Mouse (Mus musculus) midbrain, embryonic 13.5 days (tissue): ENCODE results near the gene Cog7. TPM values are rescaled to one million over a fixed set of nuclear protein-coding genes. Genes with fewer than 3 reads are reported as not detected.

ENCODE experiments used
- ATAC-seq: fragments of 200-750 bp; cut with Nextera tagmentation; 2 replicates; pipeline ENCODE4 v1.8.0; 2017; ENCODE audit warnings: mild to moderate bottlenecking, moderate TSS enrichment, moderate library complexity
- H3K27ac ChIP-seq: fragments of 300-500 bp; sonication (generic); 2 replicates; pipeline ENCODE4 v1.5.1; 2015; ENCODE audit warnings: inconsistent platforms, mild to moderate bottlenecking, moderate library complexity
- H3K27me3 ChIP-seq: fragments of 300-500 bp; sonication (generic); 2 replicates; pipeline ENCODE4 v1.6.1; 2015; ENCODE audit warnings: mild to moderate bottlenecking, inconsistent platforms
- H3K36me3 ChIP-seq: fragments of 300-500 bp; sonication (generic); 2 replicates; pipeline ENCODE4 v1.6.1; 2015; ENCODE audit warnings: mild to moderate bottlenecking, inconsistent platforms
- H3K4me1 ChIP-seq: fragments of 300-500 bp; sonication (generic); replicated peaks from 2 replicates; pipeline ENCODE4 v1.6.1; 2015; ENCODE audit warnings: inconsistent platforms
- H3K4me2 ChIP-seq: fragments of 300-500 bp; sonication (generic); replicated peaks from 2 replicates; pipeline ENCODE4 v1.6.1; 2015; ENCODE audit warnings: moderate library complexity, mild to moderate bottlenecking, inconsistent platforms
- H3K4me3 ChIP-seq: fragments of 300-500 bp; sonication (generic); replicated peaks from 2 replicates; pipeline ENCODE4 v1.5.1; 2015; ENCODE audit warnings: mild to moderate bottlenecking, inconsistent platforms
- H3K9ac ChIP-seq: fragments of 300-500 bp; sonication (generic); replicated peaks from 2 replicates; pipeline ENCODE4 v1.6.1; 2015; ENCODE audit warnings: mild to moderate bottlenecking, inconsistent platforms
- H3K9me3 ChIP-seq: fragments of 300-500 bp; sonication (generic); 2 replicates; pipeline ENCODE4 v1.6.1; 2016; ENCODE audit warnings: mild to moderate bottlenecking, inconsistent platforms
- WGBS: fragments of 180-500 bp; shearing (Covaris S2); methylation state at CpG from one replicate; pipeline ENCODE4 v1.1.7; 2015; 5-methylcytosine and 5-hydroxymethylcytosine counted together
- polyA plus RNA-seq: library from polyadenylated mRNA; unstranded; fragments of >200 nt; fragmentation: Nextera tagmentation; extraction: Ambion mirVana; gene quantifications from 2 replicates; pipeline ENCODE4 v1.2.1, GENCODE M21; 2015

The Cog7 gene
- polyA plus RNA-seq = 20.6 TPM in 2 replicates

- peak; percentile 91 for ATAC-seq
- H3K27me3 ChIP-seq = no peaks in the 10 kb centered on the region
- peak within 1 kb of the TSS; percentile 70 for H3K4me2 ChIP-seq
- H3K9ac ChIP-seq = peak within 1 kb of the TSS; percentile 73
- H3K4me3 ChIP-seq = peak within 1 kb of the TSS; percentile 72
- H3K36me3 ChIP-seq = peaks cover 13% of the 10 kb centered on the region
- under 1% methylated on average over 54 of the region's 55 CpGs for WGBS
- peaks cover 18% of the 10 kb centered on the region for H3K4me1 ChIP-seq
- no peak within 1 kb of the TSS; the same call in 1 of the 2 replicates for H3K27ac ChIP-seq
- no peaks in the 10 kb centered on the region for H3K9me3 ChIP-seq
These were observed at the start of gene Cog7 for GRCm38 (mm10) chr7:121981307-121981871. TSS of gene Cog7 (minus strand) at chr7:121981711.

- no peak for ATAC-seq
- Histone ChIP-seq H3K4me2 (no peak overlapping the region), H3K4me3 (no peak overlapping the region), H3K27ac (no peak overlapping the region), H3K27me3 (no peaks in the 10 kb centered on the region), H3K4me1 (peaks cover 29% of the 10 kb centered on the region), H3K9ac (no peak overlapping the region), H3K9me3 (no peaks in the 10 kb centered on the region), H3K36me3 (no peaks in the 10 kb centered on the region)
- WGBS = 87% methylated on average over 2 of the region's 2 CpGs
These were observed 40.6 kb upstream of the Cog7 start for GRCm38 (mm10) chr7:122022131-122022530.

GRCm38 (mm10) chr7:122020667-122021354, 39.3 kb upstream of the Cog7 start, which contains the start of gene Gga2:
TSS of gene Gga2 (minus strand) at chr7:122021222.
- no peaks in the 10 kb centered on the region for H3K36me3 ChIP-seq
- H3K4me3 ChIP-seq = peak within 1 kb of the TSS; percentile 85
- H3K27me3 ChIP-seq = no peaks in the 10 kb centered on the region
- peak within 1 kb of the TSS; percentile 76 for H3K4me2 ChIP-seq
- H3K9ac ChIP-seq = peak within 1 kb of the TSS; percentile 90
- peaks cover 41% of the 10 kb centered on the region for H3K4me1 ChIP-seq
- ATAC-seq = peak; percentile 90
- WGBS = under 1% methylated on average over 50 of the region's 50 CpGs
- peak within 1 kb of the TSS; percentile 92 for H3K27ac ChIP-seq
- H3K9me3 ChIP-seq = no peaks in the 10 kb centered on the region

- Histone ChIP-seq H3K4me1 (peaks cover 46% of the 10 kb centered on the region), H3K27ac (peak overlapping the region; percentile 92), H3K4me2 (peak overlapping the region; percentile 76), H3K36me3 (no peaks in the 10 kb centered on the region), H3K9ac (peak overlapping the region; percentile 90), H3K27me3 (no peaks in the 10 kb centered on the region), H3K9me3 (no peaks in the 10 kb centered on the region), H3K4me3 (peak overlapping the region; percentile 85)
- ATAC-seq = peak; percentile 55
- WGBS = 2% methylated on average over 6 of the region's 6 CpGs
These were observed 38.8 kb upstream of the Cog7 start for GRCm38 (mm10) chr7:122020273-122020666.

GRCm38 (mm10) chr7:122018978-122019377, 37.5 kb upstream of the Cog7 start:
- Histone ChIP-seq H3K4me3 (peak overlapping the region; percentile 85), H3K36me3 (no peaks in the 10 kb centered on the region), H3K4me1 (peaks cover 54% of the 10 kb centered on the region), H3K4me2 (peak overlapping the region; percentile 76), H3K27ac (no peak overlapping the region), H3K9me3 (no peaks in the 10 kb centered on the region), H3K9ac (peak overlapping the region; percentile 32; the same call in 1 of the 2 replicates), H3K27me3 (no peaks in the 10 kb centered on the region)
- ATAC-seq = no peak
- 91% methylated on average over 7 of the region's 7 CpGs for WGBS

GRCm38 (mm10) chr7:122018247-122018646, 36.7 kb upstream of the Cog7 start:
- H3K9ac ChIP-seq = peak overlapping the region; percentile 49; the same call in 1 of the 2 replicates
- 70% methylated on average over 3 of the region's 3 CpGs for WGBS
- H3K27ac ChIP-seq = no peak overlapping the region
- ATAC-seq = no peak
- H3K4me1 ChIP-seq = peaks cover 54% of the 10 kb centered on the region
- peak overlapping the region; percentile 85; the same call in 1 of the 2 replicates for H3K4me3 ChIP-seq
- H3K9me3 ChIP-seq = no peaks in the 10 kb centered on the region
- no peaks in the 10 kb centered on the region for H3K27me3 ChIP-seq
- peak overlapping the region; percentile 76 for H3K4me2 ChIP-seq
- H3K36me3 ChIP-seq = no peaks in the 10 kb centered on the region

GRCm38 (mm10) chr7:122015734-122016133, 34.2 kb upstream of the Cog7 start:
- peaks cover 15% of the 10 kb centered on the region for H3K36me3 ChIP-seq
- peak overlapping the region; percentile 17 for H3K4me2 ChIP-seq
- no peak overlapping the region for H3K4me3 ChIP-seq
- 72% methylated on average over 10 of the region's 10 CpGs for WGBS
- no peaks in the 10 kb centered on the region for H3K27me3 ChIP-seq
- peak overlapping the region; percentile 39; the same call in 1 of the 2 replicates for H3K27ac ChIP-seq
- H3K9me3 ChIP-seq = no peaks in the 10 kb centered on the region
- no peak for ATAC-seq
- H3K9ac ChIP-seq = no peak overlapping the region; the same call in 1 of the 2 replicates
- peaks cover 54% of the 10 kb centered on the region for H3K4me1 ChIP-seq

- Histone ChIP-seq H3K4me2 (peak overlapping the region; percentile 17; the same call in 1 of the 2 replicates), H3K27me3 (no peaks in the 10 kb centered on the region), H3K27ac (peak overlapping the region; percentile 39; the same call in 1 of the 2 replicates), H3K36me3 (peaks cover 21% of the 10 kb centered on the region), H3K4me1 (peaks cover 53% of the 10 kb centered on the region), H3K9ac (no peak overlapping the region; the same call in 1 of the 2 replicates), H3K9me3 (no peaks in the 10 kb centered on the region), H3K4me3 (no peak overlapping the region)
- no peak for ATAC-seq
- WGBS = 52% methylated on average over 8 of the region's 8 CpGs
These were observed 33.6 kb upstream of the Cog7 start for GRCm38 (mm10) chr7:122015105-122015504.

- 88% methylated on average over 10 of the region's 10 CpGs for WGBS
These were observed 31.4 kb upstream of the Cog7 start for GRCm38 (mm10) chr7:122012949-122013348.

GRCm38 (mm10) chr7:122012370-122012769, 30.9 kb upstream of the Cog7 start:
- WGBS = 98% methylated on average over 4 of the region's 4 CpGs
- Histone ChIP-seq H3K27me3 (no peaks in the 10 kb centered on the region), H3K36me3 (peaks cover 46% of the 10 kb centered on the region), H3K4me1 (peaks cover 27% of the 10 kb centered on the region), H3K27ac (no peak overlapping the region), H3K9ac (no peak overlapping the region), H3K4me3 (no peak overlapping the region), H3K9me3 (no peaks in the 10 kb centered on the region), H3K4me2 (no peak overlapping the region)
- ATAC-seq = no peak

More at GRCm38 (mm10) chr7:122012949-122013348, 31.4 kb upstream of the Cog7 start:
- Histone ChIP-seq H3K4me2 (no peak overlapping the region), H3K4me3 (no peak overlapping the region), H3K4me1 (peaks cover 32% of the 10 kb centered on the region), H3K9ac (no peak overlapping the region), H3K36me3 (peaks cover 40% of the 10 kb centered on the region), H3K27me3 (no peaks in the 10 kb centered on the region), H3K27ac (no peak overlapping the region), H3K9me3 (no peaks in the 10 kb centered on the region)
- ATAC-seq = no peak

GRCm38 (mm10) chr7:122000396-122000795, 18.9 kb upstream of the Cog7 start:
- 74% methylated on average over 8 of the region's 8 CpGs for whole genome bisulfite sequencing
- no peaks in the 10 kb centered on the region for H3K9me3 ChIP-seq
- no peak overlapping the region for H3K27ac ChIP-seq
- H3K4me2 ChIP-seq = no peak overlapping the region
- H3K4me1 ChIP-seq = no peaks in the 10 kb centered on the region
- no peak for ATAC-seq
- no peaks in the 10 kb centered on the region for H3K27me3 ChIP-seq
- no peak overlapping the region for H3K4me3 ChIP-seq
- H3K36me3 ChIP-seq = peaks cover 91% of the 10 kb centered on the region
- H3K9ac ChIP-seq = no peak overlapping the region

- no peaks in the 10 kb centered on the region for H3K27me3 ChIP-seq
- H3K9me3 ChIP-seq = no peaks in the 10 kb centered on the region
- WGBS = 92% methylated on average over 5 of the region's 5 CpGs
- no peak overlapping the region for H3K4me2 ChIP-seq
- H3K4me3 ChIP-seq = no peak overlapping the region
- no peak overlapping the region for H3K9ac ChIP-seq
- no peak overlapping the region for H3K27ac ChIP-seq
- no peak for ATAC-seq
- H3K36me3 ChIP-seq = peaks cover 93% of the 10 kb centered on the region
- H3K4me1 ChIP-seq = no peaks in the 10 kb centered on the region
These were observed 14.4 kb upstream of the Cog7 start for GRCm38 (mm10) chr7:121995961-121996360.
